Mouse (Mus musculus) erythroblast, embryonic 14.5 days (primary cell): ENCODE measurements around the gene Foxj2. TPM values are rescaled to one million over a fixed set of nuclear protein-coding genes. Genes with fewer than 3 reads are reported as not detected.

Experiments used
- H3K27me3 ChIP-seq: 2 replicates; pipeline ENCODE4 v1.6.1; 2012; ENCODE audit warnings: inconsistent platforms; ENCODE audit not compliant: control insufficient read depth
- H3K36me3 ChIP-seq: 2 replicates; pipeline ENCODE4 v1.6.1; 2012; ENCODE audit warnings: mild to moderate bottlenecking, inconsistent platforms; ENCODE audit not compliant: control insufficient read depth
- H3K4me1 ChIP-seq: 2 replicates; pipeline ENCODE4 v1.6.1; 2012; ENCODE audit warnings: inconsistent platforms; ENCODE audit not compliant: control insufficient read depth
- H3K4me3 ChIP-seq: replicated peaks from 2 replicates; pipeline ENCODE3; 2012; ENCODE audit warnings: moderate library complexity, mild to moderate bottlenecking, inconsistent platforms
- H3K9me3 ChIP-seq: 2 replicates; pipeline ENCODE4 v1.6.1; 2012; ENCODE audit warnings: low read length, inconsistent platforms, mixed read lengths; ENCODE audit not compliant: control insufficient read depth
- GATA1 ChIP-seq: IDR thresholded peaks from 2 replicates; pipeline ENCODE4 v1.6.1; 2012; ENCODE audit warnings: low read length, inconsistent platforms, mixed read lengths
- TAL1 ChIP-seq: IDR thresholded peaks from 3 replicates; pipeline ENCODE4 v1.6.1; 2012; ENCODE audit warnings: low read length, inconsistent platforms, mixed read lengths
- polyA plus RNA-seq: library from polyadenylated mRNA; stranded (reverse); fragments of >175 nt; gene quantifications from 2 replicates; pipeline ENCODE4 v1.2.3, GENCODE M21; 2012

The Foxj2 gene
- polyA plus RNA-seq, 1 experiment: 0.83 TPM

DNA sequence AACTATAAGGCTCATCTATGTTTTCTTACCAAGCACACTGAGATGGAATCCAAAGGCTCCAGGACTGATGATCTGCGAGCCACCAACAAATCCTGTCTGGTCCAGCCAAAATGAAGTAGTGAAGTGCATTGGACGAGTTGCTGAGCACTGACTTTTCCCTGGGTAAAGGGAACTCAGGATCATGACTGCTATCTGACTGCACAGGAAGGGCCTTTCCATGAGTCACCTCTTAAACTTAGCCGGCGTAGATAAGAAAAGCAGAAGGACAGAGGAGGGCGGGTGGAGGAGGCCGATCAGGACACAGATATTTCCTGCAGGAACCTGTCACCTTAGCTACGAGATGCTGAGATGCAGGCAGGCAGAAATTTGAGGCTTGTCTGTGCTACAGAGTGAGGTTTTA, 36.2 kb downstream of the Foxj2 start, which contains the start of gene C3ar1:
TSS of gene C3ar1 (minus strand) at position 207 of the 400 bp plus-strand sequence.
- H3K27me3 ChIP-seq: no peaks in the 10 kb centered on the region; the same call in 1 of the 2 replicates
- TF ChIP-seq TAL1 (no peak), GATA1 (no peak)
- peaks cover 4% of the 10 kb centered on the region for H3K9me3 ChIP-seq
- peaks cover 4% of the 10 kb centered on the region for H3K4me1 ChIP-seq
- H3K36me3 ChIP-seq: no peaks in the 10 kb centered on the region
- no peak within 1 kb of the TSS for H3K4me3 ChIP-seq

DNA sequence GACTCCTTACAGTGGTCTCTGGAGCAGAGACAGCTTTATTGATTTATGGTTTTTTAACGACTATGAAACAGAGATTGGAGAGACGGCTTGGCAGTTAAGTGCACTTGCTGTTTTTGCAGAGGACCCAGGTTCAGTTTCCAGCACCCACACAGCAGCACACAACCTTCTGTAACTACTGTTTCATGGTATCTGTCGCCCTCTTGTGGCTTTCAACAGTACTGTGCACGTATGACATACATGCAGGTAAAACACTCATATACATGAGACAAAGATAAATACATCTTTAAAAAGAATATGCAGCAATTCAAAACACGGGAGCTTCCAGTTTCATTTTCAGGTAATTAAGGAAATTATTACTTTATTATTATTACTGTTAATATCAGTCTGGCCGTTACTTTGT, 42.7 kb downstream of the Foxj2 start:
- TF ChIP-seq GATA1: no peak
- TF ChIP-seq TAL1: no peak
- H3K4me1 ChIP-seq: no peaks in the 10 kb centered on the region
- H3K4me3 ChIP-seq: no peak overlapping the region
- H3K9me3 ChIP-seq: peaks cover 20% of the 10 kb centered on the region
- no peaks in the 10 kb centered on the region for H3K36me3 ChIP-seq
- H3K27me3 ChIP-seq: no peaks in the 10 kb centered on the region; the same call in 1 of the 2 replicates

DNA sequence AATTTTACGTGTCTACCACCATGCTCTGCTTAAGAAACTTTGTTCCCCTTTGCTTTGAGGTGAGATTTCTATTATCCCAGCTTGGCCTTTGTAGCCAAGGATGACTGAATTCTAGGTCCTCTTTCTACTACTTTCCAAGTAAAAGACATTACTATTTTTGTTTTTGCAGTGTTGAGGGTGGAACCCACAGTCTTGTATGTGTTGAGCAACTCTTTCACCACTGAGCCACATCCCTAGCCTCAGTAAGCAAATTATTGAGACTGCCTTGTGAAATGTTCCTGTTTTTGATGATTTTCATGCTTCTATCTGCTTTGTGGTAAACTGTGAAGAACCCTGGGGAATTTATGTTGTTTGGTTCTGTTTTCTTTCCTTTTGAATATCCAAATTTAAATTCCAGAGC, 43.2 kb downstream of the Foxj2 start:
- no peak for TF ChIP-seq GATA1
- TF ChIP-seq TAL1: no peak
- Histone ChIP-seq H3K4me3 (no peak overlapping the region), H3K36me3 (no peaks in the 10 kb centered on the region), H3K4me1 (no peaks in the 10 kb centered on the region), H3K27me3 (no peaks in the 10 kb centered on the region; the same call in 1 of the 2 replicates), H3K9me3 (peaks cover 20% of the 10 kb centered on the region)

- Histone ChIP-seq H3K9me3 (no peaks in the 10 kb centered on the region), H3K36me3 (no peaks in the 10 kb centered on the region), H3K4me3 (no peak overlapping the region), H3K27me3 (no peaks in the 10 kb centered on the region), H3K4me1 (no peaks in the 10 kb centered on the region)
- TF ChIP-seq TAL1 (no peak), GATA1 (no peak)
Measured at GRCm38 (mm10) chr6:122867914-122868313, 48.2 kb downstream of the Foxj2 start.

GRCm38 (mm10) chr6:122869846-122870245, 50.1 kb downstream of the Foxj2 start:
- Histone ChIP-seq H3K4me1 (peaks cover 6% of the 10 kb centered on the region), H3K4me3 (no peak overlapping the region), H3K27me3 (no peaks in the 10 kb centered on the region), H3K9me3 (no peaks in the 10 kb centered on the region), H3K36me3 (no peaks in the 10 kb centered on the region)
- no peak for TF ChIP-seq GATA1
- TF ChIP-seq TAL1: no peak

- Histone ChIP-seq H3K36me3 (peaks cover 17% of the 10 kb centered on the region), H3K9me3 (no peaks in the 10 kb centered on the region), H3K27me3 (no peaks in the 10 kb centered on the region), H3K4me1 (peaks cover 21% of the 10 kb centered on the region), H3K4me3 (no peak overlapping the region)
- TF ChIP-seq TAL1 (no peak), GATA1 (no peak)
Measured at GRCm38 (mm10) chr6:122872800-122873199, 53.1 kb downstream of the Foxj2 start.

GRCm38 (mm10) chr6:122873871-122874719, 54.4 kb downstream of the Foxj2 start, which contains the start of gene Necap1:
Necap1 (plus strand) TSS chr6:122874474.
- peaks cover 21% of the 10 kb centered on the region for H3K4me1 ChIP-seq
- H3K4me3 ChIP-seq: peak within 1 kb of the TSS; percentile 92
- TF ChIP-seq GATA1 (no peak), TAL1 (no peak)
- peaks cover 29% of the 10 kb centered on the region for H3K36me3 ChIP-seq
- no peaks in the 10 kb centered on the region for H3K9me3 ChIP-seq
- no peaks in the 10 kb centered on the region for H3K27me3 ChIP-seq

DNA sequence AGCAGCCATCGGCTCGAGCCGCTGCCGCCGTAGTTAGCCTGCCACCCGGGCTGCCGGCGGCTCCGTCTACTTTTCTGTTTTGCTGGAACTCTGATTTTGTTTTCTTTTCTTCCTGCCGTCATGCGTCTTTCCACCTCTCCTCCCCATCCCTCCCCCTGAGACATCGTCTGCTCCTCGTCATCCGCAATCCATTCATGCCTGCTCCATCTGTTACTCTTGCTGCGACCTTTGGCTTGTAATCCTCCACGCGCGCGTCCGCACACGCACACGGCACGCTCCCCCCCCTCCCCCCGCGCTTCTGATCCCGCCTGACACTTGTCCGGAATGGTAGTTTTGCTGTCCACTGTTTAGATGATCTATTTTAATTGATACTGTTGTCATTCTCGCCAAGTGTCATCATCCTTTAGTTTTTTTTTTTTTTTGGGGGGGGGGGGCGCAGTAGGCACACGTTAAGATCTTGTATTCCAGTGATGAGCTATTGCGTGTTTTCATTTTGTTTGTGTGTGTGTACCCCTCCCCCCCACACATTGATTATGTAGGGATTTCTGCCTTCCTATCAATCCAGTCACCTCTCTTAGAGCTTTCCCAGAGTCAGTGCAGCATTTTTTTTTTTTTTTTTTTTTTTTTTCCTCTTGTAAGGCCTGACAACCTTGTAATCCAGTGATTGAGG, 55.1 kb downstream of the Foxj2 start:
- no peaks in the 10 kb centered on the region for H3K9me3 ChIP-seq
- H3K4me3 ChIP-seq: peak overlapping the region; percentile 92
- peaks cover 21% of the 10 kb centered on the region for H3K4me1 ChIP-seq
- peaks cover 37% of the 10 kb centered on the region for H3K36me3 ChIP-seq
- TF ChIP-seq TAL1 (no peak), GATA1 (no peak)
- H3K27me3 ChIP-seq: no peaks in the 10 kb centered on the region

GRCm38 (mm10) chr6:122879141-122879735, 59.5 kb downstream of the Foxj2 start:
- peaks cover 16% of the 10 kb centered on the region for H3K4me1 ChIP-seq
- H3K9me3 ChIP-seq: no peaks in the 10 kb centered on the region
- H3K4me3 ChIP-seq: no peak overlapping the region
- TF ChIP-seq TAL1: no peak
- TF ChIP-seq GATA1: no peak
- peaks cover 81% of the 10 kb centered on the region for H3K36me3 ChIP-seq
- H3K27me3 ChIP-seq: no peaks in the 10 kb centered on the region
